Mouse (Mus musculus): ENCODE measurements around the gene Nelfe.

- TF ChIP-seq CTCF (conservative IDR thresholded peaks at IDR 0.05; ENCODE audit: low read length): no peak
- TF ChIP-seq POU5F1 (IDR thresholded peaks at IDR 0.05; ENCODE audit: borderline replicate concordance, low read length): no peak
Observed at GRCm38 (mm10) chr17:34893072-34893824, 43.1 kb downstream of the Nelfe start.

Measured in E14TG2a.4 (cell line).